Mouse (Mus musculus): ENCODE results near the gene Tmpo. TPM values are rescaled to one million over a fixed set of nuclear protein-coding genes. Genes with fewer than 3 reads are reported as not detected.
A peak's percentile ranks its signal among the peaks of the same experiment; 100 is the strongest.

Tmpo gene
- polyA plus RNA-seq (2015; fragmentation: Nextera tagmentation; extraction: Ambion mirVana), result 263 and 267 TPM in 2 replicates

DNA sequence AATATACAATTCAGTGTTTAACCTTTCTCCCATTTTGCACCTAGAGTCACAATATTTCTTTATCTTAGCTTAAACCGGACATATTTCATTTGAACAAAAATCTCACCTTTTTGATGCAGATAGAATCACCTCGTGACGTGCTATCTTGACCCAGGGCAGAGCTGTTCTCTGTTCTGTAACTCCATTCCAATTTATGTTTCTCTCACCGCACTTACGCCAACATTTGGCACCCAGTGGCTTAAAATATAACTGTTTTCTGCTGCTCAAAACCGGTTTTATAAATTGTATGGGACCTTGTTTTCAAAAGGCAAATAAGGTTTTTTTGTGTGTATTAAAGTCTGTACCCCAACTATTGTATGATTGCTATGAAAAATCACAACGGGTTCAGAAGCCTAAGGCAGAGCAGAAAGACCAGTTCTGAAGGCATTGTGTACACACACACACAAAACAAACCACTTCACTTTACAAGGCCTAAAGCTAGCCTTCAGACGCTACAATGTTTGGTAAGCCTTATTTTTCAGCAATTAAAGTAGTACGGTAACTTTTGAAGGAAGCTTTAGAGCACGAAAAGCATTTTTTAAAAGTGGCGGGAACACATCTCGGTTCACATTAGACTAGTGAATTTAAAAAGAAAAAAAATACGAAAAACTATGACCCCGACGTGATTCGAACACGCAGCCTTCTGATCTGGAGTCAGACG lies at the start of gene Tmpo:
Gene Tmpo (minus strand): TSS at position 555 of the 700 bp plus-strand sequence.
- Histone ChIP-seq H3K4me3 (peak within 1 kb of the TSS; percentile 48), H3K4me2 (peak within 1 kb of the TSS; percentile 62), H3K27me3 (no peaks in the 10 kb centered on the region), H3K9me3 (no peaks in the 10 kb centered on the region), H3K36me3 (no peaks in the 10 kb centered on the region), H3K4me1 (peaks cover 27% of the 10 kb centered on the region), H3K27ac (peak within 1 kb of the TSS; percentile 100), H3K9ac (peak within 1 kb of the TSS; percentile 50)
- ATAC-seq (ENCODE audit: borderline replicate concordance, extremely low read depth, low FRiP score, low TSS enrichment), result 0 out of 2 replicates have a peak, but pooled peaks have one; percentile 4
- WGBS, result 5% methylated on average over 18 of the region's 18 CpGs

DNA sequence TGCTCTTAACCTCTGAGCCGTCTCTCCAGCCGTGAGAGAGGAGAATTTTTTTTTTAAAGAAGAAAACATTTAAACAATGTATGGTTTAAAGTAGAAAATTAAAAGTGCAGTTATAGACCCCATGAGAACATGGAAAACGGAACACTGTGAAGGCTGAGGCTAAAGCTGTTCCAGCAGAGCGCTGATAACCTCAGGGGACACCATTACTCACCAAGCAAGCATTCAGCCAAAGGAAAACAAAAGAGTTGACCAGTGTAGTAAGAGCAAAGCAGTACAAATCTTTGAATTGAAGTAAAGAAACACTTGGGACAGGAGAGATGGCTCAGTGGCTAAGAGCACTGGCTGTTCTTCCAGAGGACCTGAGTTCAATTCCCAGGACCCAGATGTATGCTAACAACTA lies 49.3 kb upstream of the Tmpo start:
- Histone ChIP-seq H3K9me3 (no peaks in the 10 kb centered on the region), H3K27ac (no peak overlapping the region), H3K36me3 (no peaks in the 10 kb centered on the region), H3K4me1 (peaks cover 9% of the 10 kb centered on the region), H3K4me2 (no peak overlapping the region), H3K4me3 (no peak overlapping the region), H3K9ac (no peak overlapping the region), H3K27me3 (no peaks in the 10 kb centered on the region)
- no peak for ATAC-seq (ENCODE audit: borderline replicate concordance, extremely low read depth, low FRiP score, low TSS enrichment)
- WGBS, result 26% methylated on average over 4 of the region's 4 CpGs

DNA sequence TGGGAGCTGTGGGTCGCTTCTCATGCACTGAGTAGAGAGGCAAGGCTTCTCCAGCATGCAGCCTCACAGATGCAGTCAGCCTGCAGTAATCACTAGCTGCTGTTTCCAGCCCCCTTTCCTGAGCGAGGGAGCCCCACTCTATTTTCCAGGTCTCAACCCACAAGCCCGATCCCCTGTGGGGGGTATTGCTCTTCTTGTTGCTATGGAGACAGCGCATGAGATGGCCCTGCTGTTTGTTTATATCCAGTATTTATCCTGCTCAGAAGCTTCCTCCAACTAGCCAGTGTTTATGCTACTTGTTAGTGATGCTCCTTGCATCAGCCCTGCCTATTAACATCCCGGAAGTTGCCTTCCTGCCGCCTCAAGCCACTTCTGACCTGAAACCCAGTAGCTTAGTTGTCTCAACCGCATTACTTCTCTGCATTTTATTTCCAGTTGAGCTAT lies 48.4 kb upstream of the Tmpo start:
- Histone ChIP-seq H3K27ac (peak overlapping the region; percentile 56), H3K4me2 (peak overlapping the region; percentile 45), H3K9me3 (no peaks in the 10 kb centered on the region), H3K4me3 (peak overlapping the region; percentile 13; the same call in 1 of the 2 replicates), H3K4me1 (peaks cover 9% of the 10 kb centered on the region), H3K9ac (no peak overlapping the region), H3K27me3 (no peaks in the 10 kb centered on the region), H3K36me3 (no peaks in the 10 kb centered on the region)
- ATAC-seq (ENCODE audit: borderline replicate concordance, extremely low read depth, low FRiP score, low TSS enrichment), result peak; percentile 74; the same call in 1 of the 2 replicates
- 20% methylated on average over 7 of the region's 7 CpGs for WGBS

DNA sequence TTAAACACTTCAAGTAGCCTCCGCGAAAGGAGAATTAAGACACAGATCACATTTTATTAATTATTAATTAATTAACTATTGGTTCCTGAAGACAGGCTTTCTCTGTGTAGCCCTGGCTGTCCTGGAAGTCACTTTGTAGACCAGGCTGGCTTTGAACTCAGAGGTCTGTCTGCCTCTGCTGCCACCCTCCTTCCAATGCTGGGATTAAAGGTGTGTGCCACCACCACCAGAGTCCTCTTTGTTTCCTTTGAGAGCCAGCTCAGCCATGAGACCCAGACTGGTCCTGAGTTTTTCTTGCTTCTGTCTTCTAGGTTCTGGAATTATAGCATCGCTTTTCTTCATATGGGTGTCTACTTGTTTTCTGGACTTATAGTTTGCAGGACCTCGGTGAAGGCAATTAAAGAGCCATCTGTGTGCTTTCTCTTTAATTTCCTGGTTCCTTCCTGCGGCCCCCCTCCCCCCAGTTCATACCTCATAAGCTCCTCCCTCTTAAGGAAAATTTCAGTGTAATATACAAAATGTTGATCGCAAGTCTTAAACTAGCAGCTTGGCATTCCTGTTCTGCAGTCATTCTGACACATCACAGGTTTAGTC lies 47.9 kb upstream of the Tmpo start:
- 54% methylated on average over 6 of the region's 6 CpGs for WGBS
- Histone ChIP-seq H3K9ac (no peak overlapping the region), H3K36me3 (no peaks in the 10 kb centered on the region), H3K9me3 (no peaks in the 10 kb centered on the region), H3K27me3 (no peaks in the 10 kb centered on the region), H3K27ac (peak overlapping the region; percentile 56), H3K4me3 (no peak overlapping the region; the same call in 1 of the 2 replicates), H3K4me2 (peak overlapping the region; percentile 45), H3K4me1 (peaks cover 9% of the 10 kb centered on the region)
- peak; percentile 16; the same call in 1 of the 2 replicates for ATAC-seq (ENCODE audit: borderline replicate concordance, extremely low read depth, low FRiP score, low TSS enrichment)

DNA sequence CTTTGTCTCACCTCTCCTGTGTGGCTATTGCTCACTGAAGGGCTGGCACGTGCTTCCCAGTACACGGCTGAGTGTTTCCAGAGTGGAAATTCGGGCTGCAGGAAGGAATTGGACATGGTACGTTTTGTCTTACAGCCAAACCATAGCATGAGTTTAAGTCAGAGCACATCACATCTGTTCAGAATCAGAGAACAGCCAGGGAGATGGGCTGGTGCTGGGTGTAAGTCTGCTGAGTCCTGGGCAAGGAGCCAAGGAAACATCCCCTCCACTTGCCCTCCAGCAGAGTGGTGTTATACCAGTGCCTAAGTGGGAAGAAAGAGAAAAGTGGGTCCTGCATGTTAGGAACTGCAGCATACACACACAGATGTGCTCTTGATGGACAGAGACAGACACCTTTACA lies 45.9 kb upstream of the Tmpo start:
- Histone ChIP-seq H3K4me2 (no peak overlapping the region), H3K4me1 (peaks cover 9% of the 10 kb centered on the region), H3K9ac (no peak overlapping the region), H3K27ac (no peak overlapping the region), H3K9me3 (no peaks in the 10 kb centered on the region), H3K36me3 (no peaks in the 10 kb centered on the region), H3K27me3 (no peaks in the 10 kb centered on the region), H3K4me3 (no peak overlapping the region)
- 31% methylated on average over 4 of the region's 4 CpGs for WGBS
- ATAC-seq (ENCODE audit: borderline replicate concordance, extremely low read depth, low FRiP score, low TSS enrichment), result peak; percentile 15; the same call in 1 of the 2 replicates

DNA sequence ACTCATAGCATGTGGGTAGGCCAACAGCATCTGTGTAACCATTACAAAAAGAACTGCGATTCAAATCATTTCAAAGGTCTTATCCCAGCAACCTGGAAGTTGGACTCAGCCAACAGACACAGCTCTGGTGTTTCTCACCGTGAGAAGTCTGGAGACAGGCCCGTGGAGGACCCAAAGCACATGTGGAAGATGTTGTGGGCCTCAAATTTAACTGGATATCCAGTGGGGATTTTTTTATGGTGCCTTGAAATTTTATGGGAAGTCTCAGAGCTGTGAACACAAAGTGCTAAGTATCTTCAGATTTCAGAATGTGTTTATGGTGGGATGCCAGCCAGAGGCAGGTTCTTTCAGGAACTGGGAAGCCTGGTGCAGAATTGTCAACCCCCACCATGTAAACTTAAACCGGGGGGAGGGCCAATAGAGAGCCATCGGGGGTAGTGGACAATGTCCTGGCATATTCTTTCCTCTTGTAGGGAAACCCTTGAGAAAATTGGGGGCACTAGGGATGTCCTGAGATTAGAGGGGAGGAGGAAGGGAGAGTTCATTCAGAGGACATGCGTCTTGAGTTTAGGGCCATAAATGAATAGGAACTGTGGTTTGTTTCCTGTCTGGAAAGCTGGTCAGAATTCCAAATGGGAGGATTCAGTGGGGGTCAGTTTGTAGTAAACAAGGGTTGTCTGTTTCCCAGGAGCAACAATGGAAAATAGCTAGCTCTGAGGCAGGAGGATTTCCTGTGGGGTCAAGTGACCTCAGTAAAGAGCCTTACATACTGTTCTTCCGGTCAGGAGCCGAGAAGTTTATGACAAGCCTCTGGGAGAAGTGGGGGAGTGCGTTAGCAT lies 41.5 kb upstream of the Tmpo start:
- no peaks in the 10 kb centered on the region for H3K27me3 ChIP-seq
- WGBS, result 54% methylated on average over 9 of the region's 9 CpGs
- no peaks in the 10 kb centered on the region for H3K36me3 ChIP-seq
- H3K27ac ChIP-seq, result peak overlapping the region; percentile 22; the same call in 1 of the 2 replicates
- ATAC-seq (ENCODE audit: borderline replicate concordance, extremely low read depth, low FRiP score, low TSS enrichment), result peak; percentile 64; the same call in 1 of the 2 replicates
- no peak overlapping the region for H3K4me3 ChIP-seq
- no peak overlapping the region for H3K4me2 ChIP-seq
- no peak overlapping the region for H3K9ac ChIP-seq
- H3K9me3 ChIP-seq, result no peaks in the 10 kb centered on the region
- no peaks in the 10 kb centered on the region for H3K4me1 ChIP-seq

DNA sequence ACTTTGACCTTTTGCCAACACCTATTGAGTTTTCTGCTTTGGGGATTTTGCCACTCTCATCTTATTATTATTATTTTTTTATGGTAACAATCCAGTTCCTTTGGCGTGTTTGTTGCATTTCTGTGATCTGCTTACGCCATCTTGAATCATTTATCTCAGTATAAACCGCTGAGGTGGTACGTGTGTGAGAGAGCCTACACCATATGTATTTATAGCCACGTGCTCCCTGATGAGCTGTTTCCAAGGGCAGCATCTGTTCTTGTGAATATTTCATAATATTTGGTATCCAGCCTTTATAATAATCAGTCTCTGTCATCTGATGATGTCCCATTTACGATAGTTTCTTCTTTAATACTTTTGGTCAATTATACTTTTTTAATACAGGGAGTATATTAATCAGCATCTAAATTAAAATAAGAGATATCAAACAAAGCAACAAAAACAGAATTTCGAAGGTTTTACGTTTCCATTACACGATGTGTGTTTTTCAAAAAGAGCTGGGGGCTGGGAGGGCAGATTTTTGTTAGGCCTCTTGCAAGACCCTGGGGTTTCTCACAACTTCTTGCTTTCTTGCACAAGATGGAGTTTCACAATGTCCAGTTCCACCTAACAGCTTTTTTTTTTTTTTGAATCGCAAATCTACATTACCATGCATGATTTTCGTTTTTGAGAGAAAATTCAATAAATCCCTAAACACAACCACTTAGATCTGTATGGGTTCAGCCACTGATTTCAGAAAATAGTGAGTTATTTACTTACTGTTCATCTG lies 28.0 kb upstream of the Tmpo start:
- Histone ChIP-seq H3K4me1 (no peaks in the 10 kb centered on the region), H3K9me3 (no peaks in the 10 kb centered on the region), H3K27ac (no peak overlapping the region), H3K27me3 (no peaks in the 10 kb centered on the region), H3K9ac (no peak overlapping the region), H3K36me3 (no peaks in the 10 kb centered on the region), H3K4me2 (no peak overlapping the region), H3K4me3 (no peak overlapping the region)
- 74% methylated on average over 11 of the region's 11 CpGs for WGBS
- ATAC-seq (ENCODE audit: borderline replicate concordance, extremely low read depth, low FRiP score, low TSS enrichment), result no peak

DNA sequence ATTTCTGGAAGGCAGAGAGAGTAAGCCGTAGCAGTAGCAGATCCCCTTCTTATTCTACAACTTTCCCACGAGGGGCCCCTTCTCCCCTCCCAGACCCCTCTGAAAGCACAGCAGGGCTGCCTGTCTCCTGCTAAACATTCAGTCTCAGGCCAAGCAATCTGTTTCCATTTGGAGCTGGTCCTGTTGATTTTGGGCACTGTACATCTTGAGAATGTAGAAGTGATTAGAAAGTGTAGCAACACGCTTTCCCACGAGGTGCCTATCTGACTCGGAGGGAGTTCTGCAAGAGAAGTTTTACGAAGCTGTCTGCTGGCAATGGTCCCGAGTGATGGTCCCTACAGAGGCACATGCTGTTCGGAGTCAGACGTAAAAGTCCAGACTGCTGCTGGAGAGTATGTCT lies 27.3 kb upstream of the Tmpo start:
- Histone ChIP-seq H3K27me3 (no peaks in the 10 kb centered on the region), H3K27ac (no peak overlapping the region), H3K4me2 (no peak overlapping the region), H3K9me3 (no peaks in the 10 kb centered on the region), H3K4me1 (no peaks in the 10 kb centered on the region), H3K36me3 (no peaks in the 10 kb centered on the region), H3K9ac (no peak overlapping the region), H3K4me3 (no peak overlapping the region)
- WGBS, result 50% methylated on average over 9 of the region's 9 CpGs
- no peak for ATAC-seq (ENCODE audit: borderline replicate concordance, extremely low read depth, low FRiP score, low TSS enrichment)

DNA sequence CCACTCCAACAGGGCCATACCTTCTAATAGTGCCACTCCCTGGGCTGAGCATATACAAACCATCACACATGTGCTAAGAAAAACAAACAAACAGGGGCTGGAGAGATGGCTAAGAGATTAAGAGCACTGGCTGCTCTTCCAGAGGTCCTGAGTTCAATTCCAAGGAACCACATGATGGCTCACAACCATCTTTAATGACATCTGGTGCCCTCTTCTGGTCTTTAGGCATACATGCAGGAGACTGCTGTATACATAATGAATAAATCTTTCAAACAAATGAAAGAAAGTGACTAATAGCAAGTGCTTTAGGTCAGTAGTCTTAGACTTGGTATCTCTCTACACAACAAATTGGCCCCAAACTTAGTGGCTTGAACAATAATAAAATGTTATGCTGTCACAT lies 26.2 kb upstream of the Tmpo start:
- Histone ChIP-seq H3K27me3 (no peaks in the 10 kb centered on the region), H3K9ac (no peak overlapping the region), H3K36me3 (no peaks in the 10 kb centered on the region), H3K9me3 (no peaks in the 10 kb centered on the region), H3K4me1 (no peaks in the 10 kb centered on the region), H3K4me3 (no peak overlapping the region), H3K4me2 (no peak overlapping the region), H3K27ac (no peak overlapping the region)
- ATAC-seq (ENCODE audit: borderline replicate concordance, extremely low read depth, low FRiP score, low TSS enrichment), result no peak

DNA sequence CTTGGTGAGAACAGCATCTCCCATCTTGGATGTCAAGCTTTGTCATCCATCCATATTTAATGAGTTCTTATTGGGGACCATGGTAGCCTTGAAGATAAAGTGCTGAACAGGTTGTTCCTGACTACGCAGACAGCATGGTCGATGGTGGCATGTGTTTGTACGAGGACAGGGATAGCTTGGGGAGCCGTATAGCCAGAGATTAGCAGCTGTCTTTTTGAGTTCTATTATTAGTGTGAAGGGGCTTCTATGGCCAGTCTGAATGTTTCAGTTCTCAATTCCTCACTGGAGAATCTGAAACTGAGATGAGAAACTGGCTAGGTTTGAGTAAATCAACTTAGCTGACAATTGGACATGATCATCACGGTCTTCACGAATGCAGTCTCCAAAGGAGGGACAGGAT lies 24.5 kb upstream of the Tmpo start:
- Histone ChIP-seq H3K36me3 (no peaks in the 10 kb centered on the region), H3K9me3 (no peaks in the 10 kb centered on the region), H3K9ac (no peak overlapping the region), H3K27me3 (no peaks in the 10 kb centered on the region), H3K27ac (no peak overlapping the region), H3K4me2 (no peak overlapping the region), H3K4me1 (no peaks in the 10 kb centered on the region), H3K4me3 (no peak overlapping the region)
- WGBS, result 82% methylated on average over 6 of the region's 6 CpGs
- no peak for ATAC-seq (ENCODE audit: borderline replicate concordance, extremely low read depth, low FRiP score, low TSS enrichment)

DNA sequence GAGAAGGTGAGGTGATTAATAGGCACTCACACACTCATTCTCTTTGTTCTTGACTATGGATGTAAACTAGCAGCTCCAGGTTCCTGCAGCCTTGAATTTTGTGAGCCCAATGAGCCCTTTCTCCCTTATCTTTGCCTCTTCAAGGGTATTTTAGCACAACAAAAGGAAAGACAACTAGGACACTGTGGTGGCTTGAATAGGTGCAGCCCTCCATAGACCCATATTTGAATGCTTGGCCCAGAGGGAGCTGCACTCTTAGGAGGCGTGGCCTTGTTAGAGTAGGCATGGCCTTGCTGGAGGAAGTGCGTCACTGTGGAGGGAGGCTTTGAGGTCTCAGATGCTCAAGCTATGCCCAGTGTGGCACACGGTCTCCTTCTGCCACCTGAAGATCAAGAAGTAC lies 19.5 kb upstream of the Tmpo start:
- no peak overlapping the region for H3K4me2 ChIP-seq
- 87% methylated on average over 3 of the region's 3 CpGs for WGBS
- no peaks in the 10 kb centered on the region for H3K27me3 ChIP-seq
- H3K9ac ChIP-seq, result no peak overlapping the region
- no peak overlapping the region for H3K4me3 ChIP-seq
- H3K9me3 ChIP-seq, result no peaks in the 10 kb centered on the region
- no peaks in the 10 kb centered on the region for H3K4me1 ChIP-seq
- no peak for ATAC-seq (ENCODE audit: borderline replicate concordance, extremely low read depth, low FRiP score, low TSS enrichment)
- no peaks in the 10 kb centered on the region for H3K36me3 ChIP-seq
- no peak overlapping the region for H3K27ac ChIP-seq
